Mouse (Mus musculus) gastrocnemius, postnatal 14 days (tissue): ENCODE measurements around the gene Gm49361. TPM values are rescaled to one million over a fixed set of nuclear protein-coding genes. Genes with fewer than 3 reads are reported as not detected.
"Not testable (repeated sequence)": the region's sequence is repeated elsewhere in the genome, so short reads cannot be mapped to it uniquely, and the experiment has no call there.

Experiments used
- DNase-seq: peaks from one replicate; pipeline ENCODE4 v3.0.0; 2021; ENCODE audit warnings: mixed read lengths
- intact Hi-C: fragments of 180-260 bp; cut with DNase I; formaldehyde crosslinking; loops from one replicate; pipeline ENCODE4 v1.15.1; 2025; ENCODE audit warnings: low total_unique reads
- total RNA-seq, 2 experiments: library from RNA; stranded (reverse); gene quantifications; 2 replicates each; pipeline ENCODE4 v1.2.3; 2021

The Gm49361 gene
- total RNA-seq, 2 experiments from 2014 or later, result 0.68 TPM; not detected in 1

DNA sequence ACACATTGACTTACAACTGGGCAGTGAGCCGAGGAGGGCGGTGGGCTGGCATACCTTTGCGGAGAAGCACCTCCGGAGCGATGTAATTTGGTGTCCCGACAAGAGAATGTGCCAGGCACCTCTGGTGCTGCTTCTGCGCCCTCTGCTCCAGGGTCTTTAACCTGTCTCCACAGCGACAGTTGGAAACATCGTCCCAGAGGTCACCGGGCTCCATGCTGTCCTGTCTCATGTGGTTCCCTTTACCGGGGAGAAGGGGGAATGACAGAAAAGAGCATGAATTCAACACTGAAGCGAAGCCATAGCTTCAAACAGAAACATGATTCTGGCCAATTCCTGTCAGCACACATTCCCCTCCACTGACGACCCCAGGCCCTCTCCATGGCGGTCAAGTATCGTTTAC is 49.8 kb downstream of the Gm49361 start:
- no peak for DNase-seq
- intact Hi-C loops, result loop anchor here (10.0 kb wide), 1 partner anchor 109 kb away; no protein-coding TSS in a partner anchor

DNA sequence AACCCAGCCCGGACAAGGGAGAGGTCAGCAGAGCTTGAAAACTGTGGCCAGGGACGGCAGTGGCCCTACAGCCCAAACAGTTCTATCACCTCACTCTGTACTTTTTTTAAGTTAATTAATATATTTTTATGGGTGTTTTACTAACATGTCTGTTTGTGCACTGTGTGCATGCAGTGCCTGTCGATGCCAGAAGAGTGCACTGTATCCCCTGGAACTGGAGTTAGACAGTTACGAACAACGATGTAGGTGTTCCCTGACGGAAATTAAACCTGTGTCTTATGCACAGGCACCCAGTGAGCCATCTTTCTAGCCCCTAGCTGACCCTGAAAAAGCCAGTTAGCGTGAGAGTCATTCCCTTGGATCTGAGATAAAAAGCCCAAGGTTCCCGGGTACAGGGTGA is 50.4 kb downstream of the Gm49361 start:
- no peak for DNase-seq
- intact Hi-C loops, result loop anchor here (10.0 kb wide), 1 partner anchor 109 kb away; no protein-coding TSS in a partner anchor

DNA sequence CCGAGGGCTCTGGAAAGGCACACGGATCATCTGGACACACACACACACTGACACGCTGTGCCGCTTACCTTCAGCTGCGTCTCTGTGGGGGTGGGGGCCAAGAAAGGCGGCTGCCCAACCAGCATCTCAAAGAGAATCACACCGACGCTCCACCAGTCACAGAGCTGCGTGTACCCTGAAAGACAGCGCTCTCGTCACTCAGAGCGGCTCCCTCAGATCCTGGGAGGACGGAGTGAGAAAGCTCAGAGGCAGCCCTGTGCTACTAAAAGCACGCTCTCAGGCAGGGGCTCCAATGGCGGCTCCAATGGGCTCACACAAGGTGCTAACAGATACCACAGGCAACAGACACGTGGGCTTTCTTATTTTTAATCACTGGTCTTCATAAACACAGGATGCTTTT is 51.7 kb downstream of the Gm49361 start:
- no peak for DNase-seq
- intact Hi-C loops, result loop anchor here (10.0 kb wide), 1 partner anchor 111 kb away; no protein-coding TSS in a partner anchor

GRCm38 (mm10) chr14:57692517-57693130 is 53.3 kb downstream of the Gm49361 start:
- intact Hi-C loops, result loop anchor here (10.0 kb wide), 1 partner anchor 112 kb away; no protein-coding TSS in a partner anchor
- no peak for DNase-seq

DNA sequence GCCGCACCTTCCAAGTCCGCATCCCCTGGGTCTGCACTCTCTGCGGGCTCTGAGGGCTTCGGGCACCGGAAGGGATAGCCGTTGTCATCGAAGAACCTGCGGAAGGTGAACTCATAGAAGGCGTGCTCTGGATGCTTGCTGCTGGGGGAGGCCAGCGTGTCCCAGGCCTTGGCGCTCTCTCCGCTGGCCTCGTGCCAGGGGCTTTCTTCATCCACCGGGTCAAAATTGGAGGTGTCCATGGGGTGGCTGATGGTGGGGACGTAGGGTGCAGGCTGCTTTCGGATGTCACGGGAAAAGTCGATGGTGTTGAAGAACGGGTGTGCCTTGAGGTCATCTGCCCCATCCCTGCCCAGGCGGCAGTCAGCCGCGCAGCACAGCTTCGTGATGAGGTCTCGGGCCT is 54.6 kb downstream of the Gm49361 start:
- no peak for DNase-seq
- intact Hi-C loops, result loop anchor here (10.0 kb wide), 1 partner anchor 113 kb away; no protein-coding TSS in a partner anchor

- no peak for DNase-seq
- intact Hi-C loops, result loop anchor here (10.0 kb wide), 1 partner anchor 114 kb away; no protein-coding TSS in a partner anchor
Measured at GRCm38 (mm10) chr14:57690681-57691080, 55.2 kb downstream of the Gm49361 start.

- DNase-seq, intact Hi-C loops: not testable (repeated sequence)
Measured at GRCm38 (mm10) chr14:57688066-57688465, 57.8 kb downstream of the Gm49361 start.

DNA sequence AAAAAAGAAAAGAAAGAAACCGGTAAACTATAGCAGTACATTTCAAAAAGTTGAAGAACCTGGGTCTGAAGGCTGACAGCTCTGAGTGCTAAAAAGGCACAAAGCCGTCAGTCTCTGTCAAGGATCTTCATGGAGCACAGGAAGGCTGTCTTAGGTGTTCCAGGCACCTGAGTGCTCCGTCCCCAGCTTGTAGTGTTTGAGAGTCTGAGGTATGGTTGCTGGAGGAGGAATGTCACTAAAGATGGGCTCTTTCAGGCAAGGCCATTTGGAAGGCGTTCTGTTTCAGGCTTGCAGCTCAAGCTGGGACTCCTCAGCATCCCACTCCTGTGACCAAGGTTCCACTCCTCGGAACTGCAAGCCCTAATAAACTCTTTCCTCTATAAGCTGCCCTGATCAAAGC is 58.5 kb downstream of the Gm49361 start:
- DNase-seq, result no peak

DNA sequence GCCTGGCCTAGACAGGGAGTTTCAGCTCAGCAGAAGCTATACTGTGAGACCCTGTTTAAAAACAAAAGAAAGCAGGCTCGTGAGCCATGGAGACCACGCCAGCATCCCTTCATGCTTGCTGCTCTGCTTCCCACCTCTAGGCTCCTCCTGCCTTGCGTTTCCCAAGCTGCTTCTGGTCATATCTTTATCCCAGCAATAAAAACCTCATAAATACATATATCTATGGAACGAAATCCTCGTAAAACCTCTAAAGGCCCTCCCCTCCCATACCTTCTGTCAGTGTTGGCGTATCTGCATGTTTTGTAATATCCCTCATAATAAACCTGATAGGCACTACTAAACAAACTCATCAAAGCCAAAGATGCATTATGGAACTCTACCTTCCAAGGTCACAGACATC is 59.3 kb downstream of the Gm49361 start:
- intact Hi-C loops, result no loop called here
- DNase-seq, result no peak

More for the DNA sequence above, 58.5 kb downstream of the Gm49361 start:
- intact Hi-C loops, result no loop called here

GRCm38 (mm10) chr14:57684579-57684978 is 61.3 kb downstream of the Gm49361 start:
- no peak for DNase-seq
- intact Hi-C loops, result loop anchor here (5.0 kb wide), 1 partner anchor 228 kb away; no protein-coding TSS in a partner anchor

GRCm38 (mm10) chr14:57682751-57683150 is 63.2 kb downstream of the Gm49361 start:
- intact Hi-C loops, result loop anchor here (5.0 kb wide), 1 partner anchor 230 kb away; no protein-coding TSS in a partner anchor
- DNase-seq, result no peak

- intact Hi-C loops, result loop anchor here (5.0 kb wide), 1 partner anchor 232 kb away; no protein-coding TSS in a partner anchor
- DNase-seq, result peak; percentile 77
Measured at GRCm38 (mm10) chr14:57679958-57680535, 65.9 kb downstream of the Gm49361 start.

DNA sequence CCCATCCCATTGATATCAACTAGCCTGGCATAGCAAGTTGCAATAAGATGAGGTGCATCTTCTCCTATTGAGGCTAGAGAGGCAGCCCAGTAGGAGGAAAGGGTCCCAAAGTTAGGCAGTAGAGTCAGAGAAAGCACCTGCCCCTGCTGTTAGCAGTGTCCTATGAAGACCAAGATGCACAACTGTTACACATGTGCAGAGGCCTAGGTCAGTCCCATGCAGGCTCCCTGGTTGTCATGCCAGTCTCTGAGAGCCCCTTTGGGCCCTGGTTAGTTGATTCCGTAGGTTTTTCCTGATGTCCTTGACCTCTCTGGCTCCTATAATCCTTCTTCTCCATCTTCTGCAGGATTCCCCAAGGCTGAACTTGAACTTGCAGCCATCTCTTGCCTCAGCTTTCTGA is 66.4 kb downstream of the Gm49361 start:
- intact Hi-C loops, result no loop called here
- no peak for DNase-seq

DNA sequence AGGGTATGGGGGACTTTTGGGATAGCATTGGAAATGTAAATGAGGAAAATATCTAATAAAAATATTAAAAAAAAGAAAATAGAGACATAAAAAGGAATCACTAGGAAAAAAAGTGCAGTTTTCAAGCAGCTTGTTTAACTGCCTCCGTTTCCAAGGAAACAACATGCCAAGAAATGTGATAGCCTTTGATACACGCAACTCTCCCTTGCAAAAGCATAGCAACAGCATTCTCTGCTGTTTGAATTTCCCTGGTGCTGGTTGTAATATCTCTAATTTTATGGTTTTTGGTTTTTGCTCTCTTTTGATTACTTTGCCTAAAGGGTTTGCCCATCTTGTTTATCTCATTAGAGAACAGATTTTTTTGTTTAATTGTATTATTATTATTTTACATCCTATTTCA is 70.4 kb downstream of the Gm49361 start:
- intact Hi-C loops, result no loop called here
- DNase-seq, result no peak

GRCm38 (mm10) chr14:57665628-57665950 is 80.3 kb downstream of the Gm49361 start:
- intact Hi-C loops, result no loop called here
- DNase-seq, result no peak

DNA sequence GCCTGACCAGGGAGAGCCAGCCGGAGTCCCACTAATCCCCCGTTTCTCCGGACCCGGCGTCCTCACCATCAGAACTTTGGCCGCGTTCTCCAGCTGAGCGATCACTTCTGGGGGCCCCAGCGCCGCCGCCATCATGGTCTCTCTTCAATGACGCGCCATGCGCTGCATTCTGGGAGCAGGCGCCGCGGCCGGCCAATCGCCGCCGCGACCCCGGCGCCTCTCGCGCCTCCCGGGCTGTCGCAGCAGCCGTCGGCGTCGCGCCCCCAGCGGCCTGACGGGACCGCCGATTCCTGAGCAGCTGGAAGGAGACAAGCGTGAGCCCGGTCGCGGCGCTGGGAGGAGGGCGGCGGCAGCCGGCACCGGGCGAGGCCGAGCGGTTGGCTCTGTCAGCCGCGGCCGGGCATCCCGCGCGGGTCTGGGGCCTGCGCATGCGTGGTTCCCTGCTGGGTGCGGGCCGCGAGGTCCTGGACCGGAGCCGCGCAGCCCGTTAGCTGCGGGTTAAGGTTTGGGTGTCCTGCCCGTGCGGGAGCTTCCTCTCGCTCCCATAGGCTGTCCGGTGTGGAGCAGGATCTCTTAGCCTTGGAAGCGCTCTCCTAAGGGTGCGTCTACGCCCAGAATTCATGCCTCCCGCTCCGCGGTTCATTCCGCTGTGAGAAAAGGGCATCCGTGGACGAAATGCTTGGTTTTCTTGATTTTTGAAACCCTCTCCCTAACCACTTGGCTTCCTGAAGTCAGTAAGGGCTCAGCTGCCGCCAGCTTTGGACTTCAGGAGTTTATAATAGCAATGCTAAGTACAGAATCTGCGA is 80.9 kb downstream of the Gm49361 start, which contains the start of gene Xpo4:
Gene Xpo4 (minus strand): TSS at position 609 of the 806 bp plus-strand sequence.
- peak; percentile 82 for DNase-seq
- intact Hi-C loops, result no loop called here

GRCm38 (mm10) chr14:57664311-57664821 is 81.5 kb downstream of the Gm49361 start:
- intact Hi-C loops, result no loop called here
- DNase-seq, result peak; percentile 6

DNA sequence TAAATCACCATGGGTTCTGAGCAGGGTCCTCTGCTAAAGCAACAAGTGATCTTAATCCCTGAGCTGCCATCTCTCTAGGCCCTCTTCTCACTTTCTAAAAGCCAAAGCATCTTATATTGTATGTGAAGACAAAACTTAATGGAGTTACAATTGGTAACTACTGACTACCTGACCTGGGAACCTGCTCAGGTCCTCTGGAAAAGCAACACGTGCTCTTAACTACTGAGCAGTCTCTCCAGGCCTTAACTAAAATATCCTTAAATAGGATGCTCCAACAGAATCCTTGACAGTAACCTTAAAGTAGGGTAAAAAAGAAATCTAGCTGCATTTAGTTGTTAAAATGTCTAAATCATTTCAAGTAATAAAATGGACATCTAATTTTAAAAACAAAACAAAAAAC is 82.3 kb downstream of the Gm49361 start:
- intact Hi-C loops, result no loop called here
- DNase-seq, result no peak

- intact Hi-C loops, result no loop called here
- no peak for DNase-seq
Measured at GRCm38 (mm10) chr14:57658301-57658700, 87.6 kb downstream of the Gm49361 start.

- no peak for DNase-seq
- intact Hi-C loops, result no loop called here
Measured at GRCm38 (mm10) chr14:57657500-57657899, 88.4 kb downstream of the Gm49361 start.
